Mouse (Mus musculus) cerebellum, adult 2 months (tissue): Measurements from ENCODE around the gene Fgfr2.

Experiments used
- CTCF ChIP-seq: fragments of 200-500 bp; IDR thresholded peaks from 2 replicates; pipeline ENCODE4 v1.5.1; 2011; ENCODE audit warnings: low read depth, mild to moderate bottlenecking, control low read depth, low read length, moderate library complexity, borderline replicate concordance; ENCODE audit not compliant: insufficient read depth
- POLR2A ChIP-seq: fragments of 200-500 bp; IDR thresholded peaks from 2 replicates; pipeline ENCODE4 v1.6.1; 2011; ENCODE audit warnings: low read length, control low read depth, borderline replicate concordance; ENCODE audit not compliant: insufficient read depth

- TF ChIP-seq POLR2A (no peak), CTCF (no peak)
Observed at GRCm38 (mm10) chr7:131256841-131257240, 1866.3 kb downstream of the Fgfr2 start.
